Mouse (Mus musculus) gastrocnemius, postnatal 4 days (tissue): ENCODE data around the gene Taf9. TPM values are rescaled to one million over a fixed set of nuclear protein-coding genes. Genes with fewer than 3 reads are reported as not detected.
A peak's percentile ranks its signal among the peaks of the same experiment; 100 is the strongest.

Experiments
- DNase-seq, 2 experiments: peaks; one replicate each; pipeline ENCODE4 v3.0.0; 2021 to 2022; ENCODE audit warnings: low spot score in 2 of 2, mixed read lengths in 2 of 2
- long read RNA-seq, 2 experiments: library from polyadenylated mRNA; stranded (forward); transcript quantifications; one replicate each; pipeline ENCODE4 v2.0.0; 2021
- total RNA-seq, 2 experiments: library from RNA; stranded (reverse); gene quantifications; 2 replicates each; pipeline ENCODE4 v1.2.3; 2021

The Taf9 gene
- 10 to 100 TPM; 16.3 to 19.0 TPM for total RNA-seq
- long read RNA-seq, experiment 1, partial matches to known transcripts: 1 of 4 reads
- long read RNA-seq, experiment 1, other reads (novel, unspliced or antisense): 0 of 4 reads
- long read RNA-seq, experiment 2, transcript Taf9-204 (3 exons, 794 nt): major isoform, 8 of 9 reads
- long read RNA-seq, experiment 2, partial matches to known transcripts: 0 of 9 reads
- long read RNA-seq, experiment 2, other reads (novel, unspliced or antisense): 0 of 9 reads

DNA sequence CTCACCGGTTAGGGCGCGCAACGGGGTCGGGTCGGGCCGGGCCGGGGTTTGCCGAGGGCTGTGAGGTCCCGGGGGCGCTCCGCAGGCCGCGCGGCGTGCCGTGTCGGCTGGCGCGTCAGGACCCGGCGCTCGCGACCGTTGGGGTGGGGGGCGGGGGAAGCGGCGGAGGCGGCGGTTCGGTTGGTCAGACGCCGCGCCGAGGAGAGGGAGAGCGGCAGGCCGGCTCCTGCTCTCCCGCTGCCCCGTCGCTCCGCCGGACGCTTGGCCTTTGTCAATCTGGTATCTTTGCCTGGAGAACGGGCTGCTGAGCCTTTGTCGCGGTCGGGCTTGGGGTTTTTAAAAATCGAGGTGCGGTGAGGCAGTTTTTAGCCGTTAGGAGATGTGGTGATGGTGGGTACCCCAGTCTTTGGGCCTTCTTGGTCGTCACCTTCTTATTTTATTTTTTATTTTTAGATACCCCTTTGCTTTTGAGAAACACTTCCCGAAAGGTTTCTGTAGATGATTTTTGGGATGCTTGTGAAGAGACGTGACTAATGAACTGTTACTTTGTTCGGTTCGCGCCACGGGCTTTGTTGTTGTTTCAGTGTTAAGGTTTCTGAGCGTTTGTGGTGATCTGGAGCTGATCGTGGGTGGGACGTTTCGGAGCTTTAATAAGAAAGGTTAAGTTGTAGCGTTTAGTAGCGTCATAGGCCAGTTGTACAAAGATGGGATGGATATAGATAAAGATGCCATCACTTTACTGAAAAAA is at the start of gene Taf9:
Taf9 (plus strand) TSS at position 141 of the 748 bp plus-strand sequence.
- no peak for DNase-seq

DNA sequence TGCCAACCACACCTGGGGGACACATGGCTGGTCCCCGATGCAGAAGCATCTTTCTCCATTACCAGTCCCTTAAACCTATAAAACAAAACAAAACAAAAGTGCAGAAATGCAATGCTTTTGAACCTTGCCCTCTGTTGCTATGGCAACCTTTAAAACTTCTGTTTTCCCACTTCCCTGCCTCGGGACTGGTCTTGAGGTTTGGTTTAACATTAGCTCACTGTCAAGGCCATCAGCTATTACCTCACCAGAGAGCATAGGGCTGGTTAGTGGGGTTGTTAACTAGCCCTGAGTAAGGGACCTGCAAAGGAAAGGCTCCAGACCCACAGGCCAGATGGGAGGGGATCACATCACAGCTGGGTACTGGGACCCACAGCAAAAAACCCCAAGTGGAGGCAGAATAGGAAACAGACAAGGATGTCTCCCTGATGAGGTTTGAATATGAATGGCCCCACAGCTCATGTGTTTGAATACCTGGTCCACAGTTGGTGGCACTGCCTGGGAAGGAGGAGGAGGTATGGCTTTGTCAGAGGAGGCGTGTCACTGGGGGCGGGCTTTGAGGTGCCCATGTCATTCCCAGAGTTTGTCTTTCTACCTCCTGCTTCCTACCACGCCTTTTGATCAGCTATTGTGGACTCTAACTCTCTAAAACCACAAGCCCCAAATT is 49.0 kb upstream of the Taf9 start:
- no peak for DNase-seq

DNA sequence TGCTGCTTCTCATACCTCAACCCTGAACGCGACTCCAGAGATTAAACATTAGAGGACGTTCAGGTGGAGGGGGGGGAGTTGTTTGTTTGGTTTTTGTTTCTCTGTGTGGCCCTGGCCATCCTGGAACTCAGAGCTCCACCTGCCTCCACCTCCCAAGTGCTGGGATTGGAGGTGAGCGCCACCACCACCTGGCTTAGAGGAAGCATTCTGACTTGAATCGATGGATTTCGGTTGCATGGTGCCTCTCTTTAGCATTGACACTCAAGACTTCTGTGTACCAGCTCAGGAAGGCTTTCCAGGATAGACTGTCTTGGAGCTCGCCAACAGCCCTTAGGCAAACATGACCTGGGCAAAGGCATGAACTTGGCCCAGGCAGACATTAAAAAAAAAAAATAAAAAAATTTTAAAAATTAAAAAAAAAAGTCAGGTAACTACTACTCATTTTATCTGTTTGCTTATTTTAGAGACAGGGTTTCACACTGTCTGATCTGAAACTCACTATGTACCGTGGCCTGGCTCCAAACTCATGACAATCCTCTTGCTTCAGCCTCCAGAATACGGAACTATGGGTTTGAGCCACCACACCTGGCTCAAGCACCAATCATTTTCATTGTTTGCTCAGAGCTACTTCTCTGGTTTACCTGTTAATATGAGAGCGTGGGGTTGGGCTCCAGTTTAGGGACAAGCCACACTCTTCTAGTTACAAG is 48.2 kb upstream of the Taf9 start:
- DNase-seq: no peak

DNA sequence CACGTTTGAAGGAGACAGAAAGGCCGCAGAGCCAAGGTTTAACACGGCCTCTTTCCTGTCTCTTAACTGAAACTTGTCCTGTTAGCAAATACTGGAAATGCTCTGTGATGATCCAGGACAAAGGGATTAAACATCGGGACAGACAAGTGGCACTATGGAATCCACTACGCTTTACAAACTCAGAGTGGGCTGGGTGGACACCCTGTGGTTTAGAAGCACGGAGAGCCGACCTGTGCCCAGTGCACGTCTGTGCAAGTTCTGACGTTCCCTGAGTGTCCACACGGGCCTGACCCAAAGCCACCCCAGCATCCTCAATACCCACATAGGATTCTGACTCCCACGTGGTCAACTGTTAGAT is 47.7 kb upstream of the Taf9 start:
- no peak for DNase-seq

DNA sequence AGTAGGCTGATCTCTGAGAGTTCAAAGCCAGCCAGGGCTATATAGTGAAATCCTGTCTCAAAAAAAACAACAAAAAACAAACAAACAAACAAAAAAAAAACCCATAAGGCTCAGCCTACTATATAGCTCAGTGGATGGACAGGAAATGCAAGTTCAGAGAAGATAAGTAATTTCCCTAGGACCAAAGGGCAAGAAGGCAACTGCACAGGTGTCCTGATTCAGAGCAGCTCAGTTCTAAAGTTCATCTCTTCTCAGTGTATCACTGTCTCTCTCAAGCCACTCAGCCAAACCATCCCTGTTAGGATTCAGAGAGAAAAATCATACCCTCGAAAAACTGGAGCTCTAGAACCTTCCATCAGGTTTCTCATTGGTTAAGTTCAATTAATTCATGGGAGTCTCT is 45.5 kb upstream of the Taf9 start:
- no peak for DNase-seq

DNA sequence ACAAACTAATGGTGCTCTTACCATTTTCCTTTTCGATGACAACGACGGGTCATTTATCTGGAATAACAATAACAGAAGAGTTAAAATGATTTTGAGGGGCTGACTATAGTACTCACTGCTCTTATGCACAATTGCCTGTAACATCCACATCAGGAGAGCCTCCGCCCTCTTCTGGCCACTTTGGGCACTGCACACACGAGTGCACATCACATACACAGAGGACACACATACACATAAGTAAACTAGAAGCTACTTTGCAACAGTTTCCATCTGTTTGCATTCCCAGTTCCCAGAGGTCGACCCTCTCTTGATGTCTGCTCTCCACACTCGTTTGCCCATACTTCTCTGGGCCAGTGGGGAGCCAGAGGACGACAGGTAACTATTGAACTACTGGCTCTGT is 43.6 kb upstream of the Taf9 start:
- no peak for DNase-seq

DNA sequence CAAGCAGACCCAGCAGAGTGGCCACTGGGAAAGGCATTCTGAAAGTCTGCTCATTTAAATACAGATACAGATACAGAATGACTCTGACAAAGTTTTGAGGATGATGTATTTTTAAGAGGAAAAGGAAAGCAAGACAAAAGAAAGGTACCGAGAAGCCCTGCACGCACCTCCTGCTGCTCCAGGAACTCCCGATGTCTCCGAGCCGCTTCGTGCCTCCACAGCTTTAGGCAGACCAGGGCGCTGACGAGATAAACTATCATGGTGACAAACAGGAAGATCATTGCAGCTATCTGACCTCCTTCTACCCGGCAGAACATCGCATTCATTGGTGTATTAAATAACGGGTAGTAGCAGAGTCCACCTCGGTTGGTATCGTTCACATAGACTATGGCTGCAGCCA is 40.1 kb upstream of the Taf9 start:
- no peak for DNase-seq

DNA sequence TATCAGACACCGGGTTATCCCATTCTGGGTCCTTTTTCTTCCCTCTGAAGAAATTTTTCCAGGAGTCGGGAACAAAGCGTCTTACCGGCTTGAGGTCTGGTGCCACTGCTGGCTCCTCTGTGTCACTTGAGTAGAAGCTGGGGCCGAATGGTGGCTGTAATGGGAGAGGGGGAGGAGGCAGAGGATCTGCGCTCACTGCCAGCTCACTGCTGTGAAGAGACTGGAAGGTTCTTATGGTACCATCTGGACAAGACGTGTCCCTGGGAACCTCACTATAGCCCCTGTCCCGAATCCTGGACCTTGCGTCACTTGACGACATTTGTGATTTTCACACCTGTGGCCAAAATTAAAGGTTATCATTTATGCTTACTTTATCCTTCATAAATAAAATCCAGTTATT is 39.1 kb upstream of the Taf9 start:
- no peak for DNase-seq

DNA sequence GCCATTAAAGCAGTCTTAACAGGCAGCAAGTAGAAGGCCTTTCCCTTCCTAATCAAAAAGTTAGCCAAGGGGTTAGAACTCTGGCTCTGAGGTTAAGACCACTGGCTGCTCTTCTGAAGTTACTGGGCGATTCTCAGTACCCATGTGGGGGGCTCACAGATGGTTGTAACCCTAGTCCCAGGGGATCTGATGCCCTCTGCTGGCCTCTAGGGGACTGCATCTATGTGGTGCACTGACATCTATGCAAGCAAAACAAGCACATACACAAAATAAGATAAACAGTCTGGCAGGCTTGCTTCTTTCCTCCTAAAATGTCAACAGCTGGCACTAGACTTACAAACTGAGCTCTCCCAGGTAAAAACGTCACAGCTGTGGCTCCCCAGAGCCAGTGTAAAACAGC is 38.5 kb upstream of the Taf9 start:
- no peak for DNase-seq

DNA sequence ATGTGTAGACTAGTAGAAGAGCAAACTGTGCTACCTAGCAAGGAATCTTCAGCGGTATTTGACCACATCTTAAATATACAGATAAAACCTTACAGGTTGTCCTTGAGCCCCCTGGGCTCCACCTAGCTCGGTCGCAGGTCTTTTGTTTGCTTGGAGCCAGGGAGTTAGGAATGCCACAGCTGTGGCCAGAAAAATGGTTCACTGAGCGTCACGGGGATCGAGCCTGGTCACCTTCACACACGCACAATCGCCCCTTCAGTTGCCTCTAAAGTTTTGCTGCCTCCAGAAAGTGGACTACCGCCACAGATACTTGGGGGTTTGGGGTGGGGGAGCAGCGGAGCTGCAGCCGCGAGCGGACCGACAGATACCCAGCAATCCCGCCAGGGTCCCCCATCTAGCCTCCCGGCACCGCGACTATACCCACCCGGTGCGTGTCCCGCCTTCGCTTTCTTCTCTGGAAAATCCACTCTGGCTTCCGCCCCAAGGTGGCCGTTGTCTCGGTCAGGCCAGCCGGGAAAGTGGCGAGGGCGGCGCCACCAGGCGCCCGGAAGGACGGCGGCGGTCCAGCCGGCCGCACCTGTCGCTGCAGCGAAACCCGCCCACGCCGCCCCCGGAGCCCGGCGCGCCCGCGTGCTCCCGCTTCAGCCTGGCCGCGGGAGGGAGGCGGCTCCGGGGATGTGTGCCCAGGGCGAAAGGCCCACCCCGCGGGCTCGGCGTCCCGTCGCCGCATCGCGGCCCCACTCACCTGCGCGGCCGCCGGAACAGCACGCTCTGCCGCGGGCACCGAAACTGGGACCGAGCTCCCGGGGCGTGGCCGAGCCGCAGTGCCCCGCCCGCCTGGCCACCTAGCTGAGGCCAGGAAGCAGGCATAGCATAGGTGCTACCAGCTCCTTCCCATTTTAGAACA is 34.9 kb upstream of the Taf9 start, which contains the start of gene Marveld2:
Marveld2 (minus strand) TSS at position 791 of the 907 bp plus-strand sequence.
- DNase-seq: peak; percentile 24 to 38

DNA sequence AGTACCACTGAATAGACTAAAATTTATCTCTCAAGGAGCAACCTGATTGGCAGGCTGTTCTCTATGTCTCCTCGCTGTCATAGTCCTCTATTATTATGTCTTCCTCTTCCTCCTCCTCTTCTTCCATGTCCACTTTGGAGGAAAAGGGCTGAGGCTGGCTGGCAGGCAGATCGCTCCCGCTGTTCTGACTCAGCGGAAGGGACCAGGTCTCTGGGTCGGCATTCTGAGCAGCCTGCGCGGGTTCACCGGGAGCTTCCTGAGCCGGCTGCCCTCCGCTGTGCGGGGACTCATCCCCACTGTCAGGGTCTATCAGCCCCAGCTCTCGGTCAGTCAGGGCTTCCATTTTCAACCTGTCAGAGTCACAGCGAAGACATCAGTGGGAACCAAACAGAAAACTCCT is 33.8 kb upstream of the Taf9 start:
- DNase-seq: no peak

DNA sequence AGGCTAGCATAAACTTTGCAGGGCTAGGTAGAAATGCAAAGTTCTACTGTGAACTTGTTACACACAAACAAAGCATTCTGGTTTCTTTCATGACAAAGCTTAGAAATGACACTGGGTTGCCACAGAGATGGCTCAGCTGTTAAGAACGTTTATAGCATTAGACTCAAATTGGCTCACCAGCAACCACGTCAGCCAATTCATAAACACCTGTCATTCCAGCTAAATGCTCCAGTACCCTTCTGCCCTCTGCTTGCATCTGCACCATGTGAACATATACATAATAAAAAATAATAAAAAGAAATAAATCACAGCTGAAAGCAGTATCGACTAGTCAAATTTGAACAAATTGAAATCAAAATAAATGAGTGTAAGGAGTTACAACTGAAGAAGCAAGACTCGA is 29.1 kb upstream of the Taf9 start:
- DNase-seq: no peak

DNA sequence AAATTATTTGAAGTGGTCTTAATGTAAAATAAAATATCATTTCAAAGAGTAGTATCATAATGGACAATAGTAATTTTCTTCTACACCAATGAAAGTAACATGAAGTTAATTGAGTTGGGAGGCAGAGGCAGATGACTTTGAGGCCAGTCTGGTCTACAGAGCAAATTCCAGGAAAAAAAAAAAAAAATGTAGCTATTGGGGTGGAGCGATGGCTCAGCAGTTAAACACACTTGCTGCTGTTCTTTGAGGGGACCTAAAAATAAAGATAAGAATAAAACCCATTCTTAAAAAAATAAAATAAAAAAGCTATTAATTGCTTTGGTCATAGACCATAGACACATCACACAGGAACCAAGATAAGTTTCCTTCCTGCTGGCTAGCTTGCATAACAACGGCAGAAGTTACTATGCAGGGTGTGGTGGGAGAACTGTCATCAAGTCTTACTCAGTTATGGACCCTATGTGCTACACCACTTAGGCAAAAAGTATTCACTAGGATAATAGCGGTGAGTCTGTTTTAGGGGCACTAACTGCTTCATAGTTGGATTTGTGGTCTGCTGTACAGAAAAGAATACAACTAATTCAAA is 17.2 kb upstream of the Taf9 start:
- no peak for DNase-seq

DNA sequence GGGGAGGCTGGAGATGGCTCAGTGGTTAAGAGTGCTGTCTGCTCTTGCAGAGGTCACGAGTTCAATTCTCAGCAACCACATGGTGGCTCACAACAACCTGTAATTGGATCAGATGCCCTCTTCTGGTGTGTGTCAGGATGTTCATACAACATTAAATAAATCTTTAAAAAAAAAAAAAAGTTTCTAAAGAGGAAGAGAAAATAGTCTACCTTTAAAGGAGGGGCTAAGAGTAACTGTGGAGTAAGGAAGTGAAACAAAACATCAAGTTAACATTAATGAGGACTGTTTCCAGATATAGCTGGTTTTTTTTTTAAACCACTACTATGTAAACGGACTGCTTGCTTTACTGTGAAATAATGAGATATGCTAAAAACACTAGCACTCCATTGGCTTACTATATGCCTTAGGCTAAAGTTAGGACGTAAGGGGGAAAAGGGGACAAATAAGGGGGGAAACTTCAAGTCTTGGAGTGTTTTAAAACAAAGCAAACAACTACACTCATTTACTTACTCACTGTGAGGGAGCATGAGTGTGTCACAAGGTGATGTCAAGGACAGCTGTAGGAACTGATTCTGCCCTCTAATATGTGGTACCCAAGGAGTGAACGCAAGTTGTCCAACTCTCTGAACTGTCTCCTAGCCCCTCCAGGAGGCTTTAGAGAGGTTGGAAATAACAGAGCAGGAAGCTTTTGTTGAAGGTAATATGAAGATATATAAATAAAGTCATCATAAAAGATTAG is 8.7 kb upstream of the Taf9 start:
- DNase-seq: no peak

DNA sequence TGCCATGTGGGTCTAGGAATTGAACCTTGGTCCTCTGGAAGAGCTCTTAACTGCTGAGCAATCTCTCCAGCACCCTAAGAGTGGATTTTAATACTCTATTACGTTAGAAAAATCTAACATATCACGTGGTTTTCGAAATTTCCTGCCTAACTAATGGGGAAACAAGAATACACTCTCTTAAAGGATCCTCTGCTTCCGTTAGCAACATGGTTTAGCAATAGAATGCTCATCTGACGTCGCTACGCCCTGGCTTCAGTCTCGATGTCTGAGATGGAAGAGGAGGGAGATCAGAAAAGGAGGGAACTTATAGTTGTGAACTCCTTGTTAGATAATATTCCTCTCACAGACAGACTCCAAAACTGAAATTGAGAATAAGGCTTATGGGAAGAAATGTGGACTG is 3.2 kb upstream of the Taf9 start:
- no peak for DNase-seq

DNA sequence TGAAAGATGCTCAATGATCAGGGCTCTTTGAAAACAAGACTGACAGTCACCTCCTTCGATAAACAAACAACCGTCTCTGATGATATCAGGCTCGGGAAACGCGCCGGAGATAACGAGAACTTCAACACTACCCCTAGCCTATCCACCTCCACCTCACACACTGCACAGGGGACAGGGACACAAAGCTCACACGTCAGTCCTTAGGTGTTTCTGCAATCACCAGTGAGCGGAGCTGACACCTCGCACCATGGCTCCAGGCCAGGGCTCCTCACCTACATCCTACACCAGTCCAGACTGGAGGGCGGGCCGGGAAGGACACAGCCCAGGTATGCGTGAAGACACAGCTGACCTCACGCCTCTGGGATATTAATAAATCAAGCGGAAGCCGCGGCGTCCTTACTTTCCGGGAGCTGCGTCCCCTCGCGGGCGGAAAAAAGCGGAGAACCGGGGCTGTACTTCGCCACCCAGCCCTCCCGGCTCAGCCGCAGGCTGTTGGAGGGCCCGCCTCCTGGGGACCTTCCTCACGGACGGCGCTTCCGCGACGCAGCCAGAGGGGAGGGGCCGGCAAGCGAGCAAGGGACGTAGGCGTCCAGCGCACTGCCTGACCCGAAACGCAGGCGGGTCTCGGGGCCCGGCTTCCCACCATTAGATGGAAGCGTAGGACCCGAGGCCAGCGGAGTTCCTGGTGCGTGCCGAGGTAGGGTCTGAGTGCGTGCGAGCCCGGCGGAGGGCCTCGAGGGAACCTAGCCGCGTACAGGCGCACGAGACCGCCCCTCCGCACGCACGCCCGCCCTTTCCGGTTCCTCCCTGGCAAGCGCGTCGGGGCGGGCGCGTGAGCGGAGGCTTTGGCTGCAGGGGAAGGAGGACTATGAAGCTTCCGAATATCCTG is 585 bp upstream of the Taf9 start, which contains the start of the genes Ak6 and Rad17:
Ak6 (plus strand) TSS at position 430 of the 889 bp plus-strand sequence.
Rad17 (minus strand) TSS at position 502 of the 889 bp plus-strand sequence.
- peak; percentile 86 to 95 for DNase-seq

DNA sequence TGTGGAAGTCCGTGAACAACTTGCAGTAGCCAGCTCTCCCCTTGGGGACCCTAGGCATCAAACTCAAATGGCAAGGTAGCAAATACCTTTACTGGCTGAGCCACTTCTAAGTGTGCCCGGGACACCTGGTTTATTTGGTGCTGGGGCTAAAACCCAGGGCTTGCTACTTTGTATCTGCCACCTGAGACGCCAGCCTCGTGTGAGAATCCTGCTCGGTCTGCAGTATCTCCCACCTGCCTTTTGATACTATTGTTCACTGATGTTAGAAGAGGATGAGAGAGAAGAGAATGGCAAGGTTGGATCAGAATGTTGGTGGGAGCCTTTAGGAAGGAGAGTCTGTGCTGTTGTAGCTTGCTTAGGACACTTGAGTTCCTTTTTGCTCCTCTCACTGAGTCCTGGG is 6.7 kb downstream of the Taf9 start:
- DNase-seq: no peak

DNA sequence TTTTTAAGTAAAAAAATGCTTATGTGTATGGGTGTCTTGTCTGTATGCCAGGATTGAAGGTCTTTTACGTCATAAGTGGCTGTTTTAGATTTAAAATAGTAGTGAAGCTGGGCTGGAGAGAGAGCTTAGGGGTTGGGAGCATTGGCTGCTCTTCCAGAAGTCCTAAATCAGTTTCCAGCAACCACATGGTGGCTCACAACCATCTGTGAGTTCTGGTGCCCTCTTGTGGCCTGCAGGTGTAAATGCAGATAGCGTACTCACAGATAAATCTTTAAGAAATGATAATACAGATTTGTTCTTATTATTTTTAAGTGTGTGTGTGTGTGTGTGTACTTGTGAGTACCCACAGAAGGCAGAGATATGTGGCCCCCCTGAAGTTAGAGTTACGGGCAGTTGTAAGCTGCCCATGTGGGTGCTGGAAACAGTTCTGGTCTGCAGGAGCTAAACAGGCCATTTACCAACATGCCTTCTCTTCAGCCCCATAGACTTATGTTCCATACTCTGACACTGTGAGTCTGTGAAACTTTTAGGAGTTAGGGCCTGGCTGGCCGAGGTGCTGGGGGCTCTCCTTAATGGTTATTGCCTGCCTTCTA is 8.6 kb downstream of the Taf9 start:
- peak in 1 of 2 experiments; percentile 49 for DNase-seq
